Mouse (Mus musculus): ENCODE data around the gene Nemp2.

The Nemp2 gene

DNA sequence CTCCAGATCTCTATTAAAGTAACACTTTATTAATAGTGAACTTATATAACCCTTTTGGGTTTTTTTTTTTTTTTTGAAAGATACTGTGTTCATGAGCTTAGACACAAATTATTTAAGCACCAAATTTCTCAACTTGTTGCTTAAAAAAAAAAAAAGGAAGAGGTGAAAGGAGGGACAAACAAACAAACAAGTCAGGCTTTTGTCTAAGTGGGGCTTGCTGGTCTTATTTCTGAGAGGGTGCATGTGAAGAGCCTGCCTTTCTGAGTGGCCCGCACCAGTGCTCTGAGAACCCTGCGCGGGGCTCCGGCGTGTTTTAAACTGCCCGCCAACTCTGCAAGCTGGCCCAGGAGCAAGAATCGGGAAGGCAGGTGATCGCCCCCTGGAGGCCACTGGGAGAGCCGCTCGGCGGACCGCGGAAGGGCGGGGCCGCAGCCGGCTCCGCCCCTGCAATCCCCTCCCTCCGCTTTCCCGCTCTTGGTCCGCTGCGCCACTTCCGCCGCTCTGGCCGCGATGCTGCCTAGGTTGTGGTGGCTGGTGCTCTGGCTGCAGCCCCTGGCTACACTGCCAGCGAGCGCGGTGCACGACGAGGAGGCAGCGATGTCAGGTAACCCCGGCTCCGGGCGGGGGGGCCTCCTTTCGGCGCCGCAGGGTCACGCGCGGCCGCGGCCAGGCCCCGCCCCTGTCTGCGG, at the start of gene Nemp2:
Gene Nemp2, plus strand, starts transcription at position 456 of the 689 bp plus-strand sequence.
- peak; percentile 88 for DNase-seq (ENCODE audit: low read depth)

DNA sequence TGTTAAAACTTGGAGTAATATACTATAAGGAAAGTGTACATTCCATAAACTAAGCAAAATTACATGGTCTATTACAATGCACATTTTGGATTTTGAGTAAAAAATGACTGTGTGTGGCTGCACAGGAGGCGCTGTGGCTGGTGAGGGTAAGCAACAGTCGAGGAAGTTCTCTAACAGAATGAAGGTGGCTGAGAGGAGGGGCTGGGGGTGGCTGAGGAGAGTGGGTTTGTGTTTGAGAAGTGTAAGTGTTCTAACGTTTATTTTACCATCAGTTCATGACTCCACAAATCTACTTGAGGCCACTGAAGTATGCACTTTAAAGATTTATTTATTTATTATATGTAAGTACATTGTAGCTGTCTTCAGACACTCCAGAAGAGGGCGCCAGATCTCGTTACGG, 48.8 kb upstream of the Nemp2 start:
- DNase-seq (ENCODE audit: low read depth) = no peak

DNA sequence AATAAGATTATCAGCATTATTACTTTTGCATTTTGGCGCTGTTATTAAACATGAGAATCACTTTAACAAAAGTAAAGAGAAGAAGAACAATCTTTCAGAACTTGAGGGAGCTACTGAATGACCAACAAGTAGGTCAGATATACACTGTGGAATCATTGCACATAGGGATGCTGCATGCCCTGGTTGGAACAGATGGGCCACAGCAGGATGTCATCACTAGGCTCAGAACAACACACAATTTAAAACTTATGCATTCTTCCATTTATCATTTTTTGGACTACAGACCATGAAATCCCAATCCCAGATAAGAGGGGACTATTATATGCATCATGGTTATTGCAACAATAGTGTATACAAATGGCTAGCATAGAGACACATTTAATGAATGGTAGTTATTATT, 47.6 kb upstream of the Nemp2 start:
- DNase-seq (ENCODE audit: low read depth) = no peak

DNA sequence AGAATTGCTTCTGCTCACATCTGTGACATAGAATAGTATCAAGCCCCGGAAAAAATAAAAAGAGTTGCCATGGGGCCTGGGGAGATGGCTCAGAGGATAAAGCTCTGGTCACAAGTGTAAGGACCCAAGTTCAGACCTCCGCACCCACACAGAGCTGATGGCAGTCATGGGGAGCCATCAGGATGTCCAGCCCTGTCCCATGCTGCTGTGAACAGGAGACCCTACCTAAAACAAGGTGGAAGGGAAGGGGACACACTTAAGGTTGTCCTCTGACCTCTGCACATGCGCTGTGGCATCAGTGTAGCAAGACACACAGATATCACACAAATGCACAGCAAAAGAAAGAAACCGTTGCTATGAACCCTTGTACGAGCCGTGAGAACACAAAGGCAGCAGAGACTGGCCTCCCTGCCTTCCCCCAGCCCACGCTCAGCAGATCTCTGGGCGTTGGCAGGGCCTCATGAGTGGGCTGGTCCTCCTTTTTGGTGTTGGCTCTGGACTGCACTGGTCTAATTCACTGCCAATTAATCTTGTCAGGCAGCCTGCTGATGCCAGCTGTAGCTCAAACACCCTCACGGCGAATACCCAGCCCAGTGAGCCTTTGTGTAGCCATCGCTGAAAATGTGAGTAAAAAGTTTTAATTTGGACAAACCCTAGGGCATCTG, 33.4 kb upstream of the Nemp2 start:
- no peak for DNase-seq (ENCODE audit: low read depth)

DNA sequence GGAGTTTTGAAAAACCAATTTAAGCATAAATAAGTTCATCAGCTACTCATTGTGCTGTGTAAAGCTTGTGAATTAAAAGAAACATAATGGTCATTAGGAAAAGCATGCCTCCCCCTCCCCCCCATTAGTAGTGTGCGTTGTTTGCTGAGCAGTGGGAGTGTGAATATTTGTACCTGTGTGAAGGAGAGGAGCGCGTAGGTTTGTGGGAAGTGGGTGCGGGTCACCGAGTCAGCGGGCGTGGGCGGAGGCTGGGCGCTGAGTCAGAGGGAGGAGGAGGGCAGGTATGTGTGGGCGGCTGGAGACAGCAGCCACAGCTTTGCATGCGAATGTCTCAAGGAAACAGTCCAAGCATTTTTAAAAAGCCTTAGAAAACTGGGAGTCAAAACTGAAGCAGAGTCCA, 32.7 kb upstream of the Nemp2 start:
- DNase-seq (ENCODE audit: low read depth) = peak; percentile 38

DNA sequence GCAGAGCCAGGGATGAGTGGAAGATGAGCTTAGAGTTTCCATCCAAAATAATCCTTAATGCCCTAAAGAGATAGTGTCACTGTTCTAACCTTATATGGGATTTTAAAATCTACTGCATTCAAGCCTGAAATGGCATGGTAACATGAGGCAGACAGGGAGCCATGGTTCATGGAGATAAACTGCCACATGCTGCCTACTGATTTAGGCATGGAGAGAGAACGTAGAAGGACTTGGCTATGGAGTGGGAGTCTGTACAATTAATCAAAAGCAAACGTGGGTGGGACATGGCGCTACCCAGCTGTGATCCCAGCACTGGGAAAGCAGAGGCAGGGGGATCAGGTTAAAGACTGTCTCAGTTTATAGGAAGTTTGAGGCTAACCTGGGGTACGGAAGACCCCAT, 32.1 kb upstream of the Nemp2 start:
- no peak for DNase-seq (ENCODE audit: low read depth)

DNA sequence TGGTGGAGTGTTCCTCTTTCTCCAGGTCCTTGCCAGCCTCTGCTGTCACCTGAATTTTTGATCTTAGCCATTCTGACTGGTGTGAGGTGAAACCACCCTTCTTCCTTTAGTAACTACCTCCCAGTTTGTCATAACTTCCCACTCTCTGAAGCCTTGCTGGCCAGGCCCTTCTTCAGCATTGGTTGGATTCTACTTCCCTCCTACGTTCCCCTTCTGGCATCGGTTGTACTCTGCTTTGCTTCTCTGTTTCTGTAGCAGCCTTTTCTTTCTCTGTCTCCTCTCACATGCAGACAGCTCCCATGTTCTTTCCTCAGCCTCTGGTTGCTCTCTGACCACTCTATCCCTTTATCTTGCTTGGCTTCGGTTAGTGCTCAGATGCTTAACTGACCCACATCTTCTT, 29.0 kb upstream of the Nemp2 start:
- DNase-seq (ENCODE audit: low read depth) = no peak

DNA sequence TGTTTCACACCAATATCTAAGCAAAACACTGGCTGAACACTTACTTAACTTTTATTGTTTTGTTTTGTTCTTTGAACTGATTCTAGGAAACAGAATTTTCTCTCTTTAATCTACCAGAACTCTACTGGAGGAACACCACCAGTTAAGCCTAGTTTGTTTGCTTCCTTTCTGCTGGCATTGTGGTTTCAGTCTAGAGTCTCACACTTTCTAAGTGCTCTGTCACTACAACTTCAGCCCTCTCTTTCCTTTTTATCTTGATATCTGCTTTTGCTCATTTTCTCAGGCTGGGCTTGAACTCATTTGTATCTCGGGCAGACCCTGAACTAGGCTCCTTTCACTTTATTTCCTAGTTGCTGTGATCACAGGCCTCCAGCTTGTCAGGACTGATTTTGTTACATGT, 22.8 kb upstream of the Nemp2 start:
- DNase-seq (ENCODE audit: low read depth) = peak; percentile 27

DNA sequence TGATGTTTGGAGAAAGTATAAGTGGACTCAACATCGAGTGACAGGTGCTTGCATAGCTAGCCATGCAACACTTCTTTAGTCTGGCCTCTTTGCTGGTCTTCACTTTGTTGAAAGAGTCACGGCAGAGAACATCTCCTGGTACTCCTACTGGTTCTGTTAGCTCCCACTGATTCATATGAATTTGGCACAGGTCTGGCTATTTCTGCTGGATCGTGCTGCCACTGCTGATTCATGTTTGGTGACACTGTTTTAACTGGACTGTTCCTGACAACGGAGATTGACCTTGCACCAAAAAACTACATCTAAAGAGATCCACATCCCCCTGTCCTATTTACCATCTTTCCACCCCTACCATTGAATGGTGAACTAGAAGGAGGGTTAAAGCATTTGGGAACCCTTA, 22.0 kb upstream of the Nemp2 start:
- DNase-seq (ENCODE audit: low read depth) = no peak

DNA sequence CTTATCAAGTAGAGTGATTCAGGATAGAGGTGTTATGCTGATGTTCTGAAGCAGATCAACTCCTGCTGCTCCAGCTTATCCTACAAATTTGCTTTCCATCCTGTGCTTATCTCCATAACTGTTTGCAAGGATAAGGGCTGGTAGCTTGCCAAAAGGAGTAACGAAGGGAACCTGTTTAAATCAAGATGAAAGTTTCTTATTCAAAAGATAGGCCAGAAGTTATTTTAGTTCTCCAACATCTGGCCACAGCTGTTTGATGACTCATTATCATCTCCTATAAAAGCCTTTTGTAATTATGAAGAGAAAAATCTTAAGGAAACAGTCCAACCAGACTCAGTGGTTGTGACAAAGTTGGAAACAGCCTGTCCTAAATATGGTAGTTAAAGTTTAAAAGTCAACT, 12.3 kb upstream of the Nemp2 start:
- no peak for DNase-seq (ENCODE audit: low read depth)

DNA sequence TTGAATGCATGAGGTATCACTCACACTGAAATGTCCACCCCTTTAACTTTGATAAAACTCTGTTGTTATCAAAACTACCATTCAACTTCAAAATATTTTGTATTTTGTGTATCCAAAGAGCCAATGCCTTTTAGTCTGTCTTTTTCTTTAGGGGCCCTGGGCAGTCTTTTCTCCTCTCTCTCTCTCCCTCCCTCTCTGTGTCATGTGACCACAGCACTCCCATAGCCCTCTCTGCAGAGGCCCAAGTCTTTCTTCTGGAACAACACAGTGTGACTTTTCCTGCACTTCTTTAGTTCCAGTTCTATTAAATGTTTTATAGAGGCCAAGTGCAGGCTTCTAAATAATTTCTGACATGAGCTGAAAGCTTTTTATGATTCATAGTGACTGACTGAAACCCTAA, 10.1 kb upstream of the Nemp2 start:
- DNase-seq (ENCODE audit: low read depth) = no peak

DNA sequence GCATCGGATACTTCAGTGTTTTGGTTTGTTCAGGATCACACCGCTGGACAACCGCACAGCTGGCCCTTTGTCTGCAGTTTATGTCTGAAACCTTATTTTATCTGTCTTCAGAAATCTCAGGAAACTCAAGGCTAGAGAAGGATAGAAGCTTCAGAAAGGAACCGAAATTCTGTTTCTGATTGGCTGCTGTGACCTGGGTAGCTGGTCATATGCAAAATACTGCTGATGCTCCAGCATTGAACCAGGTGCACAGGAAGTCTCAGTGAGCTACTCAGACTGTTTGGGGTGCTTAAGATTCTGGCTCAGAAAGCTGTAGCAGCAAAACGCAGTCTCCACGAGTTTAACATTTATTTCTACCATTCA, 415 bp downstream of the Nemp2 start:
- DNase-seq (ENCODE audit: low read depth) = peak; percentile 64

DNA sequence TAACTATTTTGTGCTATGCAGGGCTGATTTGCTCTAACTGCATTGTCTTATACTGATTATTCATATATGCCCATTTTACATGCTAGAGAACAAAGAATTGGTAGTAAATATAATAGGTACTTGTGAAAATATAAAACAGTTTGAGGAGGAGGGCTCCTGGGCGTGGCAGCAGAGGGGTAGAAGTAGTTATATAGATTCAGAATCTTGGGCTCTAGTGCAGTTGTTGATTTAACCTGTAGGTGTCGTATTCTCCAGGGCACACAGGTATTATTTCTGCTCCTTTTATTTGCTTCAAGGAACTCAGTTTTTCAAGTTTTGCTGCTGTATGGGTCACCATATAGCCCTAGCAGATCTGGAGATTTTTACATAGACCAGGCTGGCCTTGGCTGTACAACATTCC, 1.1 kb downstream of the Nemp2 start:
- peak; percentile 46 for DNase-seq (ENCODE audit: low read depth)

DNA sequence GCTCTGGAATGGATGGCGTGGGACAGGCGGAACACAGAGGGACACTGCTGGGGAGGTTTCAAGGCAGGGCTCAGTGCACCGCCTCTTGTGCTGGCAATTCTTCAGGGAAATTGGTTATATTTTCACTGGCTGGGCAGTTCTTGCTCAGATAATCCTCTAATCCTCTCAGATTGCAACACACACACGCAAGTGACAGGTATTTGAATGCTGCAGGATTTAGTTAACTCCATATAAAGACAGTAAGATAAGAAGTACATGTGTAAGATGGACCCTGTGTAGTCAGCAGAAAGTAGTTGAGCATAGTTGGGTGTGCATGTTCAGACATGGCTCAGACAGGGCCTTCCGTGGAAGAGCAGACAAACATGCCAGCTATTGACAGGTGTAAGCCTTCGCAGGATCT, 3.7 kb downstream of the Nemp2 start:
- no peak for DNase-seq (ENCODE audit: low read depth)

DNA sequence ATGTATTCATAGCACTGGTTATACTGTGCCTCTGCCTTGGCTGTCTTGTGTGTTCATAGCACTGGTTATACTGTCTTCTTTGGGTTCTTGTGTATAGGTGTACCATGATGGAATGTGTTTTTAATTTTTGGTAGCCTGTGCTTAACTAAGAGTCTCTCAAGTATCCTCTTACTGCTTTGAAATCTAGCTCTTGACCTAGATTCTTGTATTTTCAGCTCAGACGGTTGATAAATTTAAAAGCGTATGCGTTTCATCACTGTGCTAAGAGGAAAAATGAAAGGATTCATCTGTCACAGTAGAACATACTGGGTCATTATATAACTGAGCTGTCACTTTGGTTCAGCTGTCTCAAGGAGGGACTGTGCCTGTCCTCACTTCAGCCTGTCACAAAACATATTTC, 5.4 kb downstream of the Nemp2 start:
- no peak for DNase-seq (ENCODE audit: low read depth)

DNA sequence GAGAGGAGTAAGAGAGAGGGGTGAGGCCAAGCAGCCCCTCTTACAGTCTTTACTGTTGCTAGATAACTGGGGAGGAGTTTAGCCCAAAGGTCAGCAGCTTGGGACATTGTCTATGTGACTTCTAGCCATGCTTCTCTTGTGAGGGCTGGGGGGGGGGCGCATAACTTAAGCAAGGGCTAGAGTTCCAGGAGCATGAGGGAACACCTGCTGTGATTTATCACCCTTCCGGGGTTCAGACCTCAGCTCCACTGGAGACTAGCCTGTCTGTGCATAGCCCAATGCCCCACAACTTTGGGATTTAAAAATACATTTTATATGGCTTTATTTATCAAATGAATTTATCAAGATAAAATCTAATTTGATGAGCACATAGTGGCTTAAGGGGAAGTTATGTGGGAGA, 7.6 kb downstream of the Nemp2 start:
- DNase-seq (ENCODE audit: low read depth) = no peak

DNA sequence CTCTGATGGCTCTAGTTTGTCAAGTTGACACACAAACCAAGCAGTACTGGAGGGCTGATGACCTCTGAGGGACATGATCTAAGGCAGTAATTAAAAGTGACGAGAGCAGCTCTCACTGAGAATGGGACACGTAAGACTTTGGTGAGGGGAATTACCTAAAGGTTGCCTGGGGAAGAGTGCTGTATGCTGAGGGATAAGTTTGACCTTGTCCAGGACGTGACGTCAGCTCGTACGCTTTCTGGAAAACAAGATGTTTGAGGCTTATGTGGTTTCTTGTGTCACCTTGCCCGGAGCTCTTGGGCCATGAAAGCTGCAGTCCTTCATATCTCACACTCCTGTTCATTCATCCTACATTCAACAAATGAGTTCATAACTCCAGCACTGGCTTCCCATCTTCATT, 8.6 kb downstream of the Nemp2 start:
- DNase-seq (ENCODE audit: low read depth) = peak; percentile 37

DNA sequence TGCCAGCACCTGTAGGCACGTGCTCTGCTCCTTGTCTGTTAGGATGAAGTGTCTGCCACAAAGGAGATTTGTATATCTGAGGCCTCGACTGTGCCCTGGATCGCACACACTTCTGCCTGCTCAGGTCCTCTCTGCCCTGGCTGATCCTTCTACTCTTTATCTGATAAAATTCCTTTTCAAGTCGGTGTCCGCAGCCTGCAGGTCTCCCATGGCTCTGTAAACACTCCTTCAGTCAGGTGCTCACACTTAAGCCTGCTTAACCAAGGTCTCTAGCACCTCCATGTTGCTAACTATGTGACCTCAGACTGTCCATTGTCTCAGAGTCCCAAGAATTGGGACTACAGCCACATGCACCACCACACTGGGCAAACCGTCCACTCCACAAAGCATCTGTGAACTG, 9.8 kb downstream of the Nemp2 start:
- DNase-seq (ENCODE audit: low read depth) = no peak

DNA sequence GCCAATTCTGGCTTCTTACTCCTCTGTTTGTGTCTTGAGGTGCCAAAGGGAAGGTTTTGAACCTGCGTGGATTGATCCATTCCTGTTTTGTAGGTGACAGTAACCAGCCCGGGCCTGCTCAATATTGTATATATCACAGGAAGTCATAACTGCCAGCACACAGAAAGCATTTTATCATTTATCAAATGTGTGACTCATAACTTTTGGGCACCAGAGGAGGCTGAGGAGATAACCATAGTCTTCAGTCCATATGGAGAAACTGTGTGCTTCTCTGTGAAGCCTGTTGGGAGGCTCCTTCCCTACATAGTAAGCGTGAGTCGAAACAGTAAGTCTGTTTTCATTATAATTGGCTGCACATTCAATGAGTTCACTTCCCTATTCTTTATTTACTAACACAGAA, 10.2 kb downstream of the Nemp2 start:
- DNase-seq (ENCODE audit: low read depth) = peak; percentile 52

DNA sequence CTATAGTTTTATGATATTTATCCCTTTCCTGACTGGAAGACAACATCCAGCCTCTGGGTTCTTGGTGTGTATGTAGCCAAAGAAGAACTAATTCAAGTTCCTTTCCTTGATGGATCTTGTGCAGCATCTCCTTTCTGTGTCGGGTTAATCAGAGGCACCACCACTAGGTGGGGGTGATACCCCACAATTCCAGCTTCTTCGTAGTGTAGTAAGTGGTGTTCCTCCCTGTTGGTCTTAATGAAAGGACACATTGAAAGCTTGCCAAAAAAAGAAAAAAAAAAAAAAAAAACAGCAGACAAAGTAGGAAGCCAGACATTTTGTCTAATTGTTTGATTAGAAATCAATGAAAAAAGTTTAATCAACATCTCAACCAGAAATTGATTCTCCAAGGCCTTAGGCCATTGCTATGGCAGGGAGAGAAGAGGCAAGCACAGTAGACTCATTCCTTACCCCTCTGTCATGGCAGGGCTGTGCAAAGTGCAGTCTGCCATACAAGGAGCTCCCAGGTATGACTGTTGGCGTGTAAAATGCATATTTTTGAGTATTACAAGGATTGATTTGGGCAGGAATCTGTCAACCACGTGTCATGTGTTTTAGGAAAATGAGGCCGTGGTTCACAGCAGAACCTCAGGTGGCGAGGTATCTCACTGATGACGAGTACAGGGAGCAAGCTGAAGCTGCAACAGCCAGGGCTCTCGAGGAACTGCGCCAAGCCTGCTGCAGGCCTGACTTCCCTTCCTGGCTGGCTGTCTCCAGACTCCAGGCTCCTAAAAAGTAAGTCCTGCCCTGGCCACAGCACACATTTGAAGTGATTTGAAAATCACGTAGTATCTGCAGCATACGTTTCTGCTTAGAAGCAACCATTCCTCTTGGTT, 17.9 kb downstream of the Nemp2 start:
- peak; percentile 88 for DNase-seq (ENCODE audit: low read depth)

DNA sequence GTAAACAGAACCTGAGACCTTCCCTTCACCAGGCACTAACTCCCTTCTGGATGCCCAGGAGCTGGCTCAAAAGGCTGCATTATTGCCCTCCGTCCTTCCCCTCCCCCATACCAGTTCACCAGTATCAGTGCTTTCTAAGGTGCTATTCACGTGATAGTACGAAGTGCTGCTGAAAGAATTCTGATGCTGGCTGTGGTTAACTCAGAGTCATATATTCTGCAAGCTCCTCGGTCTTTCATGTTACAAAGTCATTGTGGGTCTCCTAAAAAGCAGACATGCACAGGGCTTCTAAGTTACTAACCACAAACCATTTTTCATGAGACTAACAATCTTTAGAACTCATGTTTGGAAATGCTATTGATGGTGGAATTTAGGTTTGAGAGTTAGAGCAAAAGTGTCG, 19.6 kb downstream of the Nemp2 start:
- no peak for DNase-seq (ENCODE audit: low read depth)

DNA sequence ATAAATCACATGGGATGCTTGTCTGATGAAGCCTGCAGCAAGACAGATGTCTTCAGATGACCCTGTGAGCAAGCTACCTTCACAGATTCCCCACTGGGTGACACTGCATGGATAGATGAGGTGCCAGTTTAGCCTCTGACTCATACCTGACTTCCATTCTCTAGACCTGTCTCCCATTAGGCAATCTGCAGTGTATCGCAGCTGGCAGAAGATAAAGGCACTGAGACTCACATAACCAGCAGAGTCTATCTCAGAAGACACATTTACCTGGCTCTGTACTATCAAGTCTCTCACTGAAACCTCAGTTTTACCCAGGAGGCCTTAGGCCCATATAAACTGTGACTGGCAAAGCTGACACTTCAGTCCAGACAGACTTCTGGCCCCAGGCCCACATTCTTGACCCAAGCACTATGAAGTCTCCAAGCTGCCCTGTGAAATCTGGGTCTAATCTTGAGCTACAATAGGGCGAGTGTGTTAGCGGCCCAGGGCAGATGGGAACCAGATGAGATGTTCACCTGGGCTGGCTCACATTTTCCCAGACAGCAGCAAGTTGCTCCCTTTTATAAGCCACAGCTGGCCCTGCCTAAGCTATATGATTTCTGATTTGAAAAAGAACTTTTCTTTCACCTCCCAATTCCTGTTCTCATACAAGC, 22.2 kb downstream of the Nemp2 start:
- peak; percentile 47 for DNase-seq (ENCODE audit: low read depth)

DNA sequence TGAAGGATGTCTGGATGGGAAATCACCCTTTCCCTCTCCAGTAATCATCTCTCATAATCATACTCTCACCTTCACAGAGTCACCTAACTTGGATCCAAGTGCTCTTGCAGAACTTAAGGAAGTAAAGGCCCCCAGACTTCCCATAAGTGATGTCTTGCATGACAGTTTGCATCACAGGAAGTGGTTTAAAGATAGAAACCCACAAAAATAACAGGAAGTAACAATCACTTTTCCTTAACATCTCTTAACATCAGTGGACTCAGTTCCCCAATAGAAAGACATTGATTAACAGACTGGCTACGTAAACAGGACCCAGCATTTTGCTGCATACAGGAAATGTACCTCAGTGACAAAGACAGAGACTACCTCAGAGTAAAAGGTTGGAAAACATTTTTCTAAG, 22.9 kb downstream of the Nemp2 start:
- DNase-seq (ENCODE audit: low read depth) = peak; percentile 68

Measured in 416B (cell line).